Mouse (Mus musculus) bone marrow macrophage, adult 2 months (primary cell): ENCODE results near the gene Fancc.

Experiments
- CTCF ChIP-seq: IDR thresholded peaks from 2 replicates; pipeline ENCODE4 v1.5.1; 2012; ENCODE audit warnings: low read depth, mild to moderate bottlenecking, low read length, moderate library complexity
- POLR2A ChIP-seq: IDR thresholded peaks from 2 replicates; pipeline ENCODE4 v1.6.1; 2012; ENCODE audit warnings: mild to moderate bottlenecking, low read depth, low read length, borderline replicate concordance

DNA sequence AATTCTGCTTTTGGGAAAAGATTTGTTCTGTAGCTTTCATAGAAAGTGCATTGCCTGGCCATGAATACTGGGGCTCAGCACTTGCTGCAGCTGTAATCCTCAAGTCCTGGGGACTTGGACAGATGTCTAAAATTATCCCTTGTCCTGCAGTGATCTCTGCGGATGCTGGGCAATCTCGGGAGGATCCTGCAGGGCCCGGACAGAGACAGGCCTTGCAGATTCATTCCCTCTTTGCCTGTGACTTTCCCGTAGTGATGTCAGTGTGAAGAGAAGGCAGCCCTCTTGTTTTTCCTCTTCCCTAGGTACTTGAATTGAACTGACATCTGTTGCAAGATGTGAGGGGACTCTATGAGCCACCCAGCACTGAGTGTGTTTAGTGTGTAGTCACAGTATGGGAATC lies 236.9 kb downstream of the Fancc start:
- no peak for TF ChIP-seq CTCF
- TF ChIP-seq POLR2A, result no peak
